Mouse (Mus musculus) G1E (cell line): ENCODE data around the gene Myl4. TPM values are rescaled to one million over a fixed set of nuclear protein-coding genes. Genes with fewer than 3 reads are reported as not detected.

Experiments
- ATAC-seq: 2 replicates; pipeline ENCODE4 v1.8.0; 2016; ENCODE audit warnings: mild to moderate bottlenecking; ENCODE audit not compliant: insufficient number of reproducible peaks, poor library complexity, low FRiP score, severe bottlenecking; ENCODE audit errors: extremely low read depth
- DNase-seq: peaks from one replicate; pipeline ENCODE4 v3.0.0; 2012; ENCODE audit warnings: low spot score
- H3K27me3 ChIP-seq: 2 replicates; pipeline ENCODE4 v1.6.1; 2012; ENCODE audit warnings: mild to moderate bottlenecking, low read length, inconsistent platforms; ENCODE audit not compliant: insufficient read depth
- H3K36me3 ChIP-seq: replicated peaks from 2 replicates; pipeline ENCODE3; 2012; ENCODE audit warnings: mild to moderate bottlenecking, inconsistent platforms
- H3K4me1 ChIP-seq: 2 replicates; pipeline ENCODE4 v1.6.1; 2012; ENCODE audit warnings: low read depth, low read length, inconsistent platforms, mixed read lengths; ENCODE audit not compliant: insufficient read depth
- H3K4me3 ChIP-seq: 2 replicates; pipeline ENCODE4 v1.5.1; 2012; ENCODE audit warnings: low read depth, mild to moderate bottlenecking, inconsistent platforms, low read length, moderate library complexity, mixed read lengths
- H3K9me3 ChIP-seq: replicated peaks from 2 replicates; pipeline ENCODE4 v1.6.1; 2012; ENCODE audit warnings: inconsistent platforms
- CTCF ChIP-seq: IDR thresholded peaks from 2 replicates; pipeline ENCODE4 v1.5.1; 2012; ENCODE audit warnings: low read depth, low read length, inconsistent platforms, mixed read lengths
- GATA1 ChIP-seq: IDR thresholded peaks from 2 replicates; pipeline ENCODE4 v1.6.1; 2012; ENCODE audit warnings: borderline replicate concordance, low read length, inconsistent platforms, mixed read lengths
- GATA2 ChIP-seq: IDR thresholded peaks from 2 replicates; pipeline ENCODE4 v1.6.1; 2012; ENCODE audit warnings: low read depth, low read length, inconsistent platforms, borderline replicate concordance
- POLR2AphosphoS5 ChIP-seq: IDR thresholded peaks from 2 replicates; pipeline ENCODE4 v1.6.1; 2012; ENCODE audit warnings: low read depth, low read length, inconsistent platforms; ENCODE audit not compliant: insufficient replicate concordance
- TAL1 ChIP-seq: conservative IDR thresholded peaks from 2 replicates; pipeline ENCODE4 v1.6.1; 2012; ENCODE audit warnings: low read depth, low read length, inconsistent platforms, mixed read lengths
- polyA plus RNA-seq: library from polyadenylated mRNA; stranded (reverse); fragments of >175 nt; gene quantifications from 2 replicates; pipeline ENCODE4 v1.2.3, GENCODE M21; 2012
- total RNA-seq, 2 experiments: library from RNA; stranded (forward) in 1 of 2; stranded (reverse) in 1 of 2; fragments of 200-1000 nt in 1 of 2; fragments of >200 nt in 1 of 2; fragmentation: Nextera tagmentation in 1 of 2; gene quantifications; 2 replicates each; pipeline ENCODE4 v1.2.3; 2014 to 2017

Gene Myl4
- total RNA-seq (2014; fragmentation: Nextera tagmentation) (not detected in 2 replicates), total RNA-seq (2017) (0.38 TPM in 1 of 2 replicates, not detected in the other), polyA plus RNA-seq (not detected in 2 replicates)

DNA sequence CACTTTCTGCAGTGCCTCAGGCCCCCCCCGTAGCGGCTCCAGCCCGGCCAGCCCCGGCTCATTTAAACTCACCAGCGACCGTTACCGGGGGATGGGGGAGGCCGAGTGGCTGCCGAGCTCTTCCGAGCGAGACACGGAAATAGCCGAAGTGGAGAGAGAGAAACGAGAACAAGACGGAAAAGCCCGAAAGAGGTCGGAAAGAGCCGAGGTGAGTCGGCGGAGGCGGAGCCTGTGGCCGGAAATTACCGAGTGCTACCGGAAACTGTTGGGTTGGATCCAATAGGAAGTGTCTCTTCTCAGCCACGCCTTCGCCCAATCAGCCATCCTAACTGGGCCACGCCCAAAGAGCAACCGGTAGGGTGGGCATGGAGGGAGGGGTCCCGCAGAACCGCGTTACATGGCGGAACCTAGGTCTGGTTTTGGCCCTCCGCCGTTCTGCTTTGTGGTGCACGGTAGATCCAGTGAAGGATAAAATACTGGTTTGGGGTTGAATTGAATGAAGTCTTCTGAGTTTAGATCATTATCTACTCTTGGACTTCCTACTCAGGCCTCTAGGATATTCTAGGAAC lies at the start of gene Myl4, which contains the start of gene Cdc27:
TSS of gene Myl4 (plus strand) at position 258 of the 569 bp plus-strand sequence.
TSS of gene Cdc27 (minus strand) at position 215 of the 569 bp plus-strand sequence.
- H3K4me1 ChIP-seq, result peaks cover 26% of the 10 kb centered on the region
- H3K4me3 ChIP-seq, result peak within 1 kb of the TSS; percentile 94
- peak; percentile 93 for ATAC-seq
- DNase-seq, result peak; percentile 85
- TF ChIP-seq TAL1, result no peak
- TF ChIP-seq GATA1, result no peak
- no peak for TF ChIP-seq GATA2
- TF ChIP-seq CTCF, result no peak
- no peak for TF ChIP-seq POLR2AphosphoS5
- peaks cover 18% of the 10 kb centered on the region for H3K36me3 ChIP-seq
- H3K27me3 ChIP-seq, result peaks cover 4% of the 10 kb centered on the region
- no peaks in the 10 kb centered on the region for H3K9me3 ChIP-seq

DNA sequence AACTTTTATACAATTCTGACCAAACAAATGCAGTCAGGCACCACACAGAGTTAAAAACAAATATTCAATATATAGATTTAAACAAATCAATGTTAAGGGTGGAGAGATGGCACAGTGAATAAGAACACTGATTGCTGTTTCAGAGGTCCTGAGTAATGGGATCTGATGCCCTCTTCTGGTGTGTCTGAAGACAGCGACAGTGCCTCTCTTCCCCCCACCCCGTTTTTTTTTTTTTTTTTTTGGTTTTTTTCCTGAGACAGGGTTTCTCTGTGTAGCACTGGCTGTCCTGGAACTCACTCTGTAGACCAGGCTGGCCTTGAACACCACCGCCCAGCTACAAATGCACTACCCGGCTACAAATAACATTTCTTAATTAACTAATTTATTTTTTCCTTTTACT lies 42.0 kb upstream of the Myl4 start:
- peaks cover 86% of the 10 kb centered on the region for H3K36me3 ChIP-seq
- H3K27me3 ChIP-seq, result no peaks in the 10 kb centered on the region
- no peak for DNase-seq
- TF ChIP-seq TAL1, result no peak
- TF ChIP-seq GATA1, result no peak
- TF ChIP-seq CTCF, result no peak
- H3K4me3 ChIP-seq, result no peak overlapping the region
- H3K9me3 ChIP-seq, result no peaks in the 10 kb centered on the region
- ATAC-seq, result no peak
- H3K4me1 ChIP-seq, result no peaks in the 10 kb centered on the region

DNA sequence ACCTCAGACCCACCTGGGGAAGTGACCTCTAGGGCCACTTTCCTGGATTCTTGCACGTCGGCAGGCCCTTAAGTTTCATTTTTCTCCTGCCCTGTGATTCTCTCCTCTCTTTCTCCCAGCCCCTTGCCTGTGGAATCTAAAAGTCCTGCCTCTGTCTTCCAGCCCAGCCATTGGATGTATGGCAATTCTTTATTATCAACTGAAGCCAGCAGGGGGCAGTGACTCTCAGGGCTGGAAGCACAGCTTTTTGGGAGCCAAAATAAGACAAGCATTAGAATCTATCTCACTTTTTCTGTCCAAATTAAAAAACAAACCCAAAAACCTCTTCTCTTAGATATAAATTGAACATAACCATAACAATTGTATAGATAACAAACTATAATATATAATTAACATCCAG lies 39.9 kb upstream of the Myl4 start:
- no peaks in the 10 kb centered on the region for H3K4me1 ChIP-seq
- H3K27me3 ChIP-seq, result no peaks in the 10 kb centered on the region
- peaks cover 90% of the 10 kb centered on the region for H3K36me3 ChIP-seq
- H3K4me3 ChIP-seq, result no peak overlapping the region
- H3K9me3 ChIP-seq, result no peaks in the 10 kb centered on the region
- ATAC-seq, result no peak
- no peak for DNase-seq
- no peak for TF ChIP-seq TAL1
- TF ChIP-seq GATA2, result no peak
- TF ChIP-seq POLR2AphosphoS5, result no peak
- no peak for TF ChIP-seq GATA1
- no peak for TF ChIP-seq CTCF

DNA sequence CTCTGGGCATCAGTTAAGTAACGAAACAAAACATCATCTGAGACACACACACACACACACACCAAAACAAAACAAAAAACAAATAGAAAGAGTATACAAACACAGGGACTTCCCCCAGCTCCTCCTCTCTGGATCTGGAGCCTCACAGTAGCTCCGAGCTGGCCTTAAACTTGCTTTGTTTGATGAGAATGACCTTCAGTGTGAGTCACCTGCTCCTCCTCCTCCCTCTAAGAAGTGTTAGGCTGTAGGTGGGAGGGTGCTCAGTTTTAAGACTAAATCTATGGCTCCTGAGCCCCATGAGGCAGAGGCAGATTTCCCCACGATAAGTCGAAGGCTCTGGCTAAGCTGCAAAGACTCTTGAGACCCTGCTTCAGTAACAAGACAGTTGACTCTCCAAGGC lies 38.0 kb upstream of the Myl4 start:
- DNase-seq (no peak), ATAC-seq (no peak)
- no peak overlapping the region for H3K4me3 ChIP-seq
- H3K27me3 ChIP-seq, result no peaks in the 10 kb centered on the region
- H3K4me1 ChIP-seq, result no peaks in the 10 kb centered on the region
- H3K36me3 ChIP-seq, result peaks cover 91% of the 10 kb centered on the region
- TF ChIP-seq GATA2 (no peak), TAL1 (no peak), GATA1 (no peak), CTCF (no peak), POLR2AphosphoS5 (no peak)
- no peaks in the 10 kb centered on the region for H3K9me3 ChIP-seq

DNA sequence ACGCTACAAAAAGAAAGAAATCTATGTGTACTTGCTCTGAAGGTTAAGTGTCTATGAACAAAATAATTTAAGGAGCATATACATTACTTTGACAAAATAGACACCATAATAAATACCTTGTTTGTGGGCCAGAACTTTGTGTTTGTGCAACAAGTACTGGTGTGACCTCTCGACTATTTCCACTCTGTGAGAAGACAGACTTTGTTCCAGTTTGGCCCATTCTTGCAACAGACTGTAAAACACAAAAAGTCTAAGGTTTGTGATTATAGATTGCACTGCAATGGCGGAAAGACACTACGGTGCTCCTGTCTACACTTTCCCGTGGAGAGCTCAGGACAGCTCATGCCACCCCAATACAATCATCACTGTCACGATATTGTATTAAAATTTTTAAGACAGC lies 24.5 kb upstream of the Myl4 start:
- H3K4me3 ChIP-seq, result no peak overlapping the region
- 0 out of 2 replicates have a peak, but pooled peaks cover 2% of the 10 kb centered on the region for H3K4me1 ChIP-seq
- DNase-seq, result no peak
- H3K9me3 ChIP-seq, result no peaks in the 10 kb centered on the region
- no peak for ATAC-seq
- H3K27me3 ChIP-seq, result no peaks in the 10 kb centered on the region
- TF ChIP-seq GATA1, result no peak
- no peak for TF ChIP-seq POLR2AphosphoS5
- no peak for TF ChIP-seq TAL1
- no peak for TF ChIP-seq CTCF
- TF ChIP-seq GATA2, result no peak
- H3K36me3 ChIP-seq, result peaks cover 79% of the 10 kb centered on the region

DNA sequence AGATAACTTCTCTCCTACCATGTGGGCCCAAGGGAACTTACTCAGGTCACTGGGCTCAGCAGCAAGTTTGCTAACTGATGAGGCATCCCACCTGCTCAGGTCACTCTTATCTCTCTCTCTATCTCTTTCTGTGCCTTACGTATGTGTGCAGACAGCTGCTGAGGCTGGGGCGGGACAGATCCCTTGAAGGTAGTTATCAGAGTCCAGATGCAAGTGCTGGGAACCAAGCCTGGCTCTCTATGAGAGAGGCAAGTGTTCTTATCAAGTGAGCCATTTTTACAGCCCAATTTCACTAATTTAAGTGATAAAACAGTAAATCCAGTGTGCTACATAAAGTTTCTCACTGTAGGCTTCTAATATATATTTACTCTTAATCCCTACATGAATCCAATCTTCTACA lies 13.6 kb upstream of the Myl4 start:
- no peak for DNase-seq
- Histone ChIP-seq H3K4me3 (no peak overlapping the region), H3K27me3 (no peaks in the 10 kb centered on the region), H3K4me1 (peaks cover 26% of the 10 kb centered on the region), H3K36me3 (peaks cover 65% of the 10 kb centered on the region), H3K9me3 (no peaks in the 10 kb centered on the region)
- TF ChIP-seq TAL1, result no peak
- TF ChIP-seq CTCF, result no peak
- ATAC-seq, result peak; percentile 28; the same call in 1 of the 2 replicates
